Mouse (Mus musculus) stomach, embryonic 16.5 days (tissue): ENCODE data around the gene Abcg2. TPM values are rescaled to one million over a fixed set of nuclear protein-coding genes. Genes with fewer than 3 reads are reported as not detected.

Experiments
- ATAC-seq: fragments of 200-750 bp; cut with Nextera tagmentation; 2 replicates; pipeline ENCODE4 v1.8.0; 2017; ENCODE audit warnings: moderate number of reproducible peaks, moderate TSS enrichment; ENCODE audit not compliant: insufficient read depth, low FRiP score
- H3K27ac ChIP-seq: fragments of 300-500 bp; sonication (generic); 2 replicates; pipeline ENCODE4 v1.5.1; 2014; ENCODE audit warnings: low read length
- H3K27me3 ChIP-seq: fragments of 300-500 bp; sonication (generic); 2 replicates; pipeline ENCODE4 v1.6.1; 2014; ENCODE audit warnings: low read length, control low read depth, mixed read lengths; ENCODE audit not compliant: control insufficient read depth, insufficient read depth
- H3K36me3 ChIP-seq: fragments of 300-500 bp; sonication (generic); 2 replicates; pipeline ENCODE4 v1.6.1; 2014; ENCODE audit warnings: low read length; ENCODE audit not compliant: control insufficient read depth, insufficient read depth
- H3K4me1 ChIP-seq: fragments of 300-500 bp; sonication (generic); 2 replicates; pipeline ENCODE4 v1.6.1; 2014; ENCODE audit warnings: low read length, control low read depth, mixed read lengths; ENCODE audit not compliant: control insufficient read depth, insufficient read depth
- H3K4me2 ChIP-seq: fragments of 300-500 bp; sonication (generic); 2 replicates; pipeline ENCODE4 v1.6.1; 2014; ENCODE audit warnings: low read depth, low read length, mixed read lengths
- H3K4me3 ChIP-seq: fragments of 300-500 bp; sonication (generic); replicated peaks from 2 replicates; pipeline ENCODE4 v1.5.1; 2014; ENCODE audit warnings: mild to moderate bottlenecking, low read length
- H3K9ac ChIP-seq: fragments of 300-500 bp; sonication (generic); 2 replicates; pipeline ENCODE4 v1.6.1; 2014; ENCODE audit warnings: low read length
- H3K9me3 ChIP-seq: fragments of 300-500 bp; sonication (generic); replicated peaks from 2 replicates; pipeline ENCODE4 v1.6.1; 2016; ENCODE audit warnings: low read length, control low read depth; ENCODE audit not compliant: control insufficient read depth
- WGBS: fragments of 180-500 bp; shearing (Covaris S2); extraction: QIAGEN DNeasy Blood & Tissue Kit; methylation state at CpG from one replicate; pipeline ENCODE4 v1.1.7; 2014; 5-methylcytosine and 5-hydroxymethylcytosine counted together
- polyA plus RNA-seq: library from polyadenylated mRNA; unstranded; fragments of >200 nt; fragmentation: Nextera tagmentation; extraction: Ambion mirVana; gene quantifications from 2 replicates; pipeline ENCODE4 v1.2.1, GENCODE M21; 2015

Abcg2 gene
- polyA plus RNA-seq, 1 experiment from 2014 or later, result 61.8 TPM

DNA sequence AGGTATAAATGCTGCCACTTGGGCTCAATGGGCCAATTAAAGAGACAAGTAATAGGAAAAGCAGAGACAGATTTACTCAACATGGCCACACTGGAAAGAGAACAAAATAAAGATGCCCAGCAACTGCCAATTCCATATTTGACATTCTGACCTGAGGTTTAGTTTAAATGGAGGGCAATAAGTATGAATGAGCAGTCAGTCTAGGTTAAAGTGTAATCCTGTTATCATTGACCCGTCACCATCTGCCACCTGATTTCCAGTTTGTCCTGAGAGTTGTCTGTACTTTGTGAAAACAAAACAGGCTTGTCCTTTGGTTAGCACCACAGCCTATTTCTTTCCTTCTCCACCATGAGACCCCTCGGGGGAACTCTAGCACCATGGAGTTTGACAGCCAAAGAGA lies 44.9 kb downstream of the Abcg2 start:
- Histone ChIP-seq H3K4me2 (no peak overlapping the region), H3K9me3 (no peaks in the 10 kb centered on the region), H3K4me1 (no peaks in the 10 kb centered on the region), H3K9ac (no peak overlapping the region), H3K4me3 (no peak overlapping the region), H3K27ac (no peak overlapping the region), H3K36me3 (no peaks in the 10 kb centered on the region), H3K27me3 (no peaks in the 10 kb centered on the region)
- 77% methylated on average over 2 of the region's 2 CpGs for WGBS
- ATAC-seq, result no peak

DNA sequence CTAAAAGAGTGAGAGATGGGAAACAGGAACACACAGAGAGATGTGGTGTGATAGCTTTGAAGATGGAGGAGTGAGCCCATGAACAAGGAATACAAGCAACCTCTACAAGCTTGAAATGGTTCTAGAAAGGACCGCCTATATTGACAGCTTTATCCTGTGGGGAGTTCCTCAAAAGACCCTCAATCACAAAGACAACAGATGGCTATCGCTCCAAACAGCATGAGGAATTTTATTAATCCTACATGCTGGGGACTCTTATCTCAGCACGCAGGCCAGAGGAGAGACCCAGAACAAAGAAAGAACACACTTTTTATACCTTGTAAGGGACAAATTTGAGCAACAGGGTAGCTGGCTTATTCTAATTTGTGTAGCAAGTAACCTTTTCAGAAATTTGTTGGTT lies 48.1 kb downstream of the Abcg2 start:
- 57% methylated on average over 3 of the region's 3 CpGs for WGBS
- no peak overlapping the region for H3K4me3 ChIP-seq
- H3K9ac ChIP-seq, result no peak overlapping the region
- no peak overlapping the region for H3K4me2 ChIP-seq
- no peak for ATAC-seq
- H3K9me3 ChIP-seq, result no peaks in the 10 kb centered on the region
- H3K27ac ChIP-seq, result no peak overlapping the region
- no peaks in the 10 kb centered on the region for H3K4me1 ChIP-seq
- no peaks in the 10 kb centered on the region for H3K27me3 ChIP-seq
- H3K36me3 ChIP-seq, result no peaks in the 10 kb centered on the region

DNA sequence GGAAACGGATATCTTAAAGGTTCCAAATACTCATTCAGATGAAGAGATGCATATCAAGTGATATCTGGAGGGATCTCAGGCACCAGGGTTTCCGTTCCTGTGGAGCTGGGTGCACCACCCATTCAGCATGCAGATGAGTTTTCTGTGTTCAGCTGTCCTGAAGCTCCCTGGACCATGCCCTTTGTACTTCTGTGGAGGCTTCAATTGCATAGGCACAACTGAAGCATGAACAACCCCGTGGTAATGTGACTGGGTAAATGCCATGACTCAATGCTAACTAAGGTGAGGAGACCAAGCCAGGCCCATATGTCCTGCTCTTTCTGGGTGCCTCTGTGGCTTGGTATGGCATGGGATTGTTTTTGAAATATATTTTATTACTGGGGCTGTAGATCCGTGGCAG lies 49.4 kb downstream of the Abcg2 start:
- no peaks in the 10 kb centered on the region for H3K9me3 ChIP-seq
- no peak overlapping the region for H3K27ac ChIP-seq
- no peak for ATAC-seq
- no peak overlapping the region for H3K9ac ChIP-seq
- no peaks in the 10 kb centered on the region for H3K27me3 ChIP-seq
- H3K4me1 ChIP-seq, result 0 out of 2 replicates have a peak, but pooled peaks cover 6% of the 10 kb centered on the region
- H3K4me3 ChIP-seq, result no peak overlapping the region
- H3K36me3 ChIP-seq, result no peaks in the 10 kb centered on the region
- 77% methylated on average over 4 of the region's 4 CpGs for WGBS
- no peak overlapping the region for H3K4me2 ChIP-seq

DNA sequence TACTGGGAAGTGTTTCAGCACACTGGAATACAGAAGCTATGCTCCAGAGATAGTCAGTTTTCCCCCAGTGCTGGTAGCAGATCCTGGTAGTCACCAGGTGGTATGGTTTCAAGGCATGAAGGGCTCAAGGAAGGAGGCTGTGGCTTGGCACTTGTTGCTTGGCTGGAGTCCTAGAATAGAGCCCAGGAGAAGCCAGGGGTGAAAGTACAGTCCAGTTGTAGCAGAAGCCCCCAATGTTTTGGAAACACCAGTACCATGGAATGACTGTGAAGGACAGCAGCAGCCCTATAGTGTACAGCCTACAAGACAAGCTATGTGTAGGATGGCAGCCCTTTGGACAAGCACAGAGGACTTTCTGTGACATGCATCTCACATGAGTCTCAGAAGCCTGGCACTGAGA lies 54.2 kb downstream of the Abcg2 start:
- Histone ChIP-seq H3K27ac (no peak overlapping the region), H3K27me3 (no peaks in the 10 kb centered on the region), H3K4me3 (no peak overlapping the region), H3K9me3 (no peaks in the 10 kb centered on the region), H3K4me2 (no peak overlapping the region), H3K36me3 (no peaks in the 10 kb centered on the region), H3K4me1 (peaks cover 9% of the 10 kb centered on the region; the same call in 1 of the 2 replicates), H3K9ac (no peak overlapping the region)
- ATAC-seq, result no peak

DNA sequence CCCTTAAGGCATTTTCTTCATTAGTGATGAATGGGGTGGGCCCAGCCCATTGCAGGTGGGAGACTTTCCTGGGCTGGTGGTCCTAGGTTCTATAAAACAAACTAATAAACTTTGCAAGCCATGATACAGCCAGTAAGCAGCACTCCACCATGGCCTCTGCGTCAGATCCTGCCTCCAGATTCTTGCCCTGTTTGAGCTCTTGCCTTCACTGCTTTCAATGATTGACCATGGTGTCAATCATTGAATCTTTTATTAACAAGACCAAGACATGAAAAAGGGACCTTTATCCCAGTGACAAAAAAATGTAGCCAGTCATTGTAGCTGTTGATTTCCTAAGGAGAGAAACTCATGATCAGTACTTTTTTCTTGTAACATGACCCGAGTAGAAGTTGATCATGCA lies 55.1 kb downstream of the Abcg2 start:
- Histone ChIP-seq H3K27ac (no peak overlapping the region), H3K36me3 (no peaks in the 10 kb centered on the region), H3K9ac (no peak overlapping the region), H3K9me3 (no peaks in the 10 kb centered on the region), H3K27me3 (no peaks in the 10 kb centered on the region), H3K4me1 (peaks cover 9% of the 10 kb centered on the region; the same call in 1 of the 2 replicates), H3K4me3 (no peak overlapping the region), H3K4me2 (no peak overlapping the region)
- WGBS, result 78% methylated on average over 2 of the region's 2 CpGs
- ATAC-seq, result no peak

DNA sequence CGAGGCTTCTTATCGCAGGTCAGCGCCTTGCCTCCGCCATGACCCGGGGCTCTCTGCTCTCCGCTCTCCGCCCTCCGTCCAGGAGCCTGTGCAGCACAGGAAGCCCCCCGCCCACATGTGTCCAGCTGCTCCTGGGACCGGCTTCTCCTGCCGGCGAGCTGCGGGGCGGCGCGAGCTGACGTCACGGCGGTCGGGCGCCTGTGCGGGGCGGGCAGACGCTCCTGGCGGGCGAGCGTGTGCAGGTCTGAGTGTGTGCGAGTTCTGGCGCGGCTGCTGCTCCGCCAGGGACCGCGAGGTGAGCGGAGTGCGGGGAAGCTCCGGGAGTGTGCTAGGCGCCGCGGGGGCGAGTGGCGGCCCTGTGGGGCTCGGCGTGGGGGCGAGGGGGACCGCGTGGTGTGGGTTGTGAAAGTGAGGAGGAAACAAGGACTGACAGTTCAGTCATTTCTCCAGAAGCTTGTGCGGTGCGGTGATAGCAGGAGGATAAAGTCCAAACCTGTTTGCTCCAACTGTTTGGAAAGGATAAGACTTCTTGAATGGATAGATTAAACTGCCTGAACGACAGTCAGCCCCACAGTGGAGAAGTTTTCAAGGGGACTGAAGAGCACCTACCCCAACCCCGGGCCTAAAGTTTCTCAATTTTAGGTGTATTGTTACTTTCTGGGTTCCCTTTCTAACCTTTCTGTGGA lies 56.2 kb downstream of the Abcg2 start:
- H3K9ac ChIP-seq, result peak overlapping the region; percentile 84
- no peaks in the 10 kb centered on the region for H3K9me3 ChIP-seq
- no peaks in the 10 kb centered on the region for H3K27me3 ChIP-seq
- WGBS, result under 1% methylated on average over 50 of the region's 50 CpGs
- H3K36me3 ChIP-seq, result no peaks in the 10 kb centered on the region
- peak overlapping the region; percentile 77 for H3K4me3 ChIP-seq
- H3K27ac ChIP-seq, result 0 out of 2 replicates have a peak overlapping the region, but pooled peaks have one; percentile 33
- peak overlapping the region; percentile 82 for H3K4me2 ChIP-seq
- ATAC-seq, result peak; percentile 94
- H3K4me1 ChIP-seq, result peaks cover 9% of the 10 kb centered on the region; the same call in 1 of the 2 replicates

DNA sequence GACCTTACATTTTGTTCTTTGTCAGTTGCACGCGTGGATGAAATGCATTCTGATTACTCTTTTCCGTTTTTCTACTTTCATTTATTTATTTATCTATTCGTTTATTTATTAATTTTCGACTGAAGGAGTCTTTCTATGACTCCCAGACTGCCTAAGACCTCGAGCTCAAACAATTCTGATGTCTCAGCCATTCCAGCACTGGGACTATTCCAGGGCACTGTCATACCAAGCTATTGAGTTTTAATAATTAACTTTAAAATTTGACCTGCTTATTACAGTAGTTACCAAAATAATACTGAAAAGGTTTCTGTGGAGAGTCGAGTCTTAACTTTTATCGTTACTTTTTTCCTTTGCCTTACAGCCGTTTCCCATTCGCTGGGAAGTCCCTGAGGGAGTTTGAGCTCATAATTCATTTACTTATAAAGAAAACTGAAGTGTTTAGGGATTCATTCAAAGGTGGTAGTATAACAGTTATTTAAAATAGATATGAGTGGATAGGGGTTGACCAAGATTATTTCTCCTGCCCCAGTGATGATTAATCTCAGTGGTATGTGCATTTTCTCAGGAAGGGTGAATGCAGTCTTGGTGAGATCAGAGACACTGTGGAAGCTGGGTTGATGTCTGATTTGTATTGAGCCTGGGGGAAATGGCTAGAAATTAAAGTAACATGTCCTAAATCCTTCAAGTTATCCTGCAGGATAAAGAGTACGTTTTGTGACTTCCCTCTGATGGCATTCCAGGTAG lies 56.9 kb downstream of the Abcg2 start:
- Histone ChIP-seq H3K4me2 (peak overlapping the region; percentile 82), H3K4me3 (peak overlapping the region; percentile 77), H3K27me3 (no peaks in the 10 kb centered on the region), H3K9ac (no peak overlapping the region; the same call in 1 of the 2 replicates), H3K36me3 (no peaks in the 10 kb centered on the region), H3K27ac (no peak overlapping the region), H3K9me3 (no peaks in the 10 kb centered on the region), H3K4me1 (peaks cover 9% of the 10 kb centered on the region; the same call in 1 of the 2 replicates)
- 25% methylated on average over 11 of the region's 11 CpGs for WGBS
- no peak for ATAC-seq

DNA sequence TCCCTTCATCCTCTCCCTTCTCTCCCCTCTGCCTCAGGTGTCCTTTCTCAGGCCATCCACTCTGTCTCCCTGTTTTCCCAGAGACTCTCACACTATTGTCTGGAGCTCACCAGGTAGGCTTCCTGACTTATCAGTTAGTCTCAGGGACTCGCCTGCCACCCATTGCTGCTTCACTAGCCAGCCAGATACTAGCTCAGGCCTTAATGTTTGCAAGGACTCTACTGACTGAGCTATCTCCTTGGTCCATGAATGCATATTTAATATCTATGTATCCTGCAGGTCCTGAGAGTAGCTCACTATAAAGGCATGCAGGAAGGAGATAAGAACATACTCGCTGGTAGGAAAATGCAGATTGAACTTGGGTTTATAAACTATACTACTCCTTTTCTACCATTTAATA lies 57.9 kb downstream of the Abcg2 start:
- Histone ChIP-seq H3K4me1 (peaks cover 9% of the 10 kb centered on the region; the same call in 1 of the 2 replicates), H3K9ac (no peak overlapping the region), H3K4me3 (no peak overlapping the region), H3K36me3 (no peaks in the 10 kb centered on the region), H3K9me3 (no peaks in the 10 kb centered on the region), H3K27me3 (no peaks in the 10 kb centered on the region), H3K27ac (no peak overlapping the region), H3K4me2 (no peak overlapping the region)
- WGBS, result 69% methylated on average over 2 of the region's 2 CpGs
- ATAC-seq, result peak; percentile 43

DNA sequence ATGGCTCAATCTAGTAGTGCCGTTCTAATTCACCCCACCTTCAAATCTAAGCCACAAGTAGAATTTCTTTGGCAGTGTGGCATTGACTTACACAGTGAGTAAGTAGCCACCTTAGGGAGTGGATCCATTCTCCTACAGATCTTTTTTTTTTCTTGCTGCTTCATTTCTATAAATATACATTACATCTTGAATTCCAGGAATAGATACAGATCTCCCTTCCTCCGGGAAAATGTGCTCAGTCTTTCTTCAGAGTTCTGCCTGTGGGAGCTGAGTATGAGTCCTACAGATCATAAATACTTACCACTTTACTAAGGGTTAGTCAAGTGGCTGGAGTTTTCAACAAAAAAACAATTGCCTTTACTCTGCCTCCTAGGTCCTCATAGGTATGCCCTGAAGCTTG lies 60.3 kb downstream of the Abcg2 start:
- H3K4me1 ChIP-seq, result peaks cover 4% of the 10 kb centered on the region; the same call in 1 of the 2 replicates
- H3K4me2 ChIP-seq, result no peak overlapping the region
- no peaks in the 10 kb centered on the region for H3K27me3 ChIP-seq
- no peak overlapping the region for H3K9ac ChIP-seq
- WGBS, result 62% methylated on average over 2 of the region's 2 CpGs
- no peak for ATAC-seq
- H3K4me3 ChIP-seq, result no peak overlapping the region
- H3K36me3 ChIP-seq, result no peaks in the 10 kb centered on the region
- no peak overlapping the region for H3K27ac ChIP-seq
- no peaks in the 10 kb centered on the region for H3K9me3 ChIP-seq
